Mouse (Mus musculus) erythroblast, embryonic 14.5 days (primary cell): ENCODE results near the gene Cdc14b. TPM values are rescaled to one million over a fixed set of nuclear protein-coding genes. Genes with fewer than 3 reads are reported as not detected.

ENCODE experiments used
- H3K27me3 ChIP-seq: 2 replicates; pipeline ENCODE4 v1.6.1; 2012; ENCODE audit warnings: inconsistent platforms; ENCODE audit not compliant: control insufficient read depth
- H3K36me3 ChIP-seq: 2 replicates; pipeline ENCODE4 v1.6.1; 2012; ENCODE audit warnings: mild to moderate bottlenecking, inconsistent platforms; ENCODE audit not compliant: control insufficient read depth
- H3K4me1 ChIP-seq: 2 replicates; pipeline ENCODE4 v1.6.1; 2012; ENCODE audit warnings: inconsistent platforms; ENCODE audit not compliant: control insufficient read depth
- H3K4me3 ChIP-seq: replicated peaks from 2 replicates; pipeline ENCODE3; 2012; ENCODE audit warnings: moderate library complexity, mild to moderate bottlenecking, inconsistent platforms
- H3K9me3 ChIP-seq: 2 replicates; pipeline ENCODE4 v1.6.1; 2012; ENCODE audit warnings: low read length, inconsistent platforms, mixed read lengths; ENCODE audit not compliant: control insufficient read depth
- GATA1 ChIP-seq: IDR thresholded peaks from 2 replicates; pipeline ENCODE4 v1.6.1; 2012; ENCODE audit warnings: low read length, inconsistent platforms, mixed read lengths
- TAL1 ChIP-seq: IDR thresholded peaks from 3 replicates; pipeline ENCODE4 v1.6.1; 2012; ENCODE audit warnings: low read length, inconsistent platforms, mixed read lengths
- polyA plus RNA-seq: library from polyadenylated mRNA; stranded (reverse); fragments of >175 nt; gene quantifications from 2 replicates; pipeline ENCODE4 v1.2.3, GENCODE M21; 2012

Cdc14b gene
- polyA plus RNA-seq, 1 experiment = not detected

DNA sequence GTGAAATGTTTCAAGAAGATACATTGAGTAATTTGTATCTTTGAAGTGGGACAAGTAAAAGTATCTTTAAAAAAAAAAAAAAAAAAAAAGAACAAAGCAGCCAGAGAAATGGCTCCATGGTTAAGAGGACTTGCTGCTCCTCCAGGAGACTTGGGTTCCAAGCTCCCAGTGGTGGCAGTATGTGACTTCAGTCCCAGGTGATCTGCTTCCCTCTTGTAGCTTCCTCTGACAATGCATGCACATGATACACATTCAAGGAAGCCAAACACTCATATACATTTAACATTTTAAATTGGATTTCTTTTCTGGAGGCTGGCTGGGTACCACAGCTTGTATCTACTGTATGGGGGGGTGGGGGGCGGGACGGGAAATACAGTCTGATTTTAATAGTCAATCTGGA is 120.4 kb downstream of the Cdc14b start:
- no peak for TF ChIP-seq GATA1
- no peak for TF ChIP-seq TAL1
- Histone ChIP-seq H3K27me3 (peaks cover 49% of the 10 kb centered on the region), H3K36me3 (peaks cover 22% of the 10 kb centered on the region), H3K9me3 (no peaks in the 10 kb centered on the region), H3K4me1 (peaks cover 42% of the 10 kb centered on the region), H3K4me3 (no peak overlapping the region)

- peaks cover 41% of the 10 kb centered on the region for H3K27me3 ChIP-seq
- H3K4me1 ChIP-seq = peaks cover 50% of the 10 kb centered on the region
- peak overlapping the region; percentile 100 for H3K4me3 ChIP-seq
- no peaks in the 10 kb centered on the region for H3K9me3 ChIP-seq
- TF ChIP-seq GATA1 (no peak), TAL1 (no peak)
- H3K36me3 ChIP-seq = peaks cover 30% of the 10 kb centered on the region
These were observed 121.3 kb downstream of the Cdc14b start for GRCm38 (mm10) chr13:64153751-64154267.

DNA sequence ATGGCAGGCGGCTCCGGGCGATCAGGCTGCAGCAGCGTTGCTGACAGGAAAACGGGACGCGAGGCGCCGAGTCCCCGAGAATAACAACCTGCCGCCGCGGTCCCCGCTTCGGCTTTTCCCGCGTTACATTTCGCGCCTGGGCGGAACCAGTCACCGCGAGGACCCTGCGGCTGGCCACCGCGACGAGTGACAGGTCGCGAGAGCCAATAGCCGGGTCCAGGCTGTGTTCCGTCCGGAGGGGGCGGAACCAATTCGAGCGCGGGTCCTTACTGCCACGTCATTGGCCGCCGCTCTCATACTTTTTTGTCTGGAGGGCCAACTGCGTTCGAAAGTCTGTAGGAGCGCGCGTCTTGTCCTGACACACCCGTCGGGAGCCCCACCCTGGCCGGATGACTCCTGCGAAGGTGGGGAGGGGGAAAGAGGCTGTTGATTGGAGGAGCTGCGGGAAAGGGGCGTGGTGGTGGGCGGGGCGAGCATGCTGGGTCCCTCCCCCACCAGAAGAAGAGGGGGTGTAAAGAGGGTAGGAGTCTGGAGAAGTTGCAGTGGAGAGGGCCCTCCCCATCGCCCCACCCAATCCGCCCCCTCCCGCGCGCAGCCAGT is 121.9 kb downstream of the Cdc14b start, which contains the start of gene Zfp367:
Zfp367 (minus strand) TSS at position 120 of the 600 bp plus-strand sequence.
- H3K4me1 ChIP-seq = peaks cover 53% of the 10 kb centered on the region

GRCm38 (mm10) chr13:64152671-64153082 is 122.4 kb downstream of the Cdc14b start:
- H3K9me3 ChIP-seq = no peaks in the 10 kb centered on the region
- no peak for TF ChIP-seq GATA1
- no peak for TF ChIP-seq TAL1
- peaks cover 29% of the 10 kb centered on the region for H3K27me3 ChIP-seq
- H3K4me1 ChIP-seq = peaks cover 53% of the 10 kb centered on the region
- peaks cover 38% of the 10 kb centered on the region for H3K36me3 ChIP-seq
- peak overlapping the region; percentile 100 for H3K4me3 ChIP-seq

More for the DNA sequence above, 121.9 kb downstream of the Cdc14b start, which contains the start of gene Zfp367:
- no peaks in the 10 kb centered on the region for H3K9me3 ChIP-seq
- H3K4me3 ChIP-seq = peak within 1 kb of the TSS; percentile 100
- peaks cover 34% of the 10 kb centered on the region for H3K27me3 ChIP-seq
- no peak for TF ChIP-seq GATA1
- no peak for TF ChIP-seq TAL1
- H3K36me3 ChIP-seq = peaks cover 35% of the 10 kb centered on the region

DNA sequence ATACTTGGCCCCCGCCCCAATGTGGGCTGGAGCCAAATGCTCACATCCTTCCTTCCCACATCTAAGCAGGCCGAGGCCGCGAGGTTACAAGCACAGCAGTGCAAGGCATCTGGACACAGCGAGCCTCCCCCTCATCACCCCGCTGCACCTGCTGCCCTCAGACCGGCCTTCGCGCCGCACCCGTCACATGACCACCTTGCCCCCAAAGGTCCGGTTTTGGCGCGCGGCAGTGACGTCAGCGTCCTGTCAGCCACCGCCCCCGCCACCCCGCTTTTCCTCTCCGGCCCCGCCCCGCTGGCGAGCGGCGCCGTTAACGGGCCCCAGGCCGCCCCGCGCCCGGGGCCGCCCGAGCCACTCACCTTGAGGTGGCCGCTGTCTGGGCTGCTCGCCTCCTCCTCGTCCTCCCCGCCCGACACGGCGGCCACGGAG is 122.8 kb downstream of the Cdc14b start:
- peak overlapping the region; percentile 100 for H3K4me3 ChIP-seq
- H3K9me3 ChIP-seq = no peaks in the 10 kb centered on the region
- H3K27me3 ChIP-seq = peaks cover 25% of the 10 kb centered on the region
- H3K36me3 ChIP-seq = peaks cover 43% of the 10 kb centered on the region
- peaks cover 55% of the 10 kb centered on the region for H3K4me1 ChIP-seq
- TF ChIP-seq TAL1 = no peak
- no peak for TF ChIP-seq GATA1

- Histone ChIP-seq H3K36me3 (peaks cover 55% of the 10 kb centered on the region), H3K27me3 (peaks cover 4% of the 10 kb centered on the region), H3K4me1 (peaks cover 57% of the 10 kb centered on the region), H3K4me3 (peak overlapping the region; percentile 100), H3K9me3 (no peaks in the 10 kb centered on the region)
- no peak for TF ChIP-seq GATA1
- no peak for TF ChIP-seq TAL1
These were observed 125.0 kb downstream of the Cdc14b start for GRCm38 (mm10) chr13:64150121-64150520.

Other genes with a start within 250 kb of the Cdc14b start
- not detected in 2 replicates for gene Hsd17b3, start 186.1 kb downstream of the Cdc14b start, polyA plus RNA-seq
- 0.18 and 0.41 TPM in 2 replicates for gene Slc35d2, start 145.9 kb downstream of the Cdc14b start, polyA plus RNA-seq
- gene Zfp367, start 122.1 kb downstream of the Cdc14b start, polyA plus RNA-seq = 1.6 and 2.3 TPM in 2 replicates
- gene Habp4, start 113.5 kb downstream of the Cdc14b start, polyA plus RNA-seq = 1.4 and 1.5 TPM in 2 replicates
- 0.14 and 0.38 TPM in 2 replicates for gene Aaed1, start 37.4 kb upstream of the Cdc14b start, polyA plus RNA-seq
- 0.29 TPM in 1 of 2 replicates, not detected in the other for gene Ctsl, start 95.6 kb upstream of the Cdc14b start, polyA plus RNA-seq
- 0.86 and 1.3 TPM in 2 replicates for gene Cdk20, start 157.0 kb upstream of the Cdc14b start, polyA plus RNA-seq
- gene Fam240b, start 222.5 kb upstream of the Cdc14b start, polyA plus RNA-seq = not detected in 2 replicates